Comparison of ENCODE assay signal across 10 mouse cellular contexts in the genomic region with DNA sequence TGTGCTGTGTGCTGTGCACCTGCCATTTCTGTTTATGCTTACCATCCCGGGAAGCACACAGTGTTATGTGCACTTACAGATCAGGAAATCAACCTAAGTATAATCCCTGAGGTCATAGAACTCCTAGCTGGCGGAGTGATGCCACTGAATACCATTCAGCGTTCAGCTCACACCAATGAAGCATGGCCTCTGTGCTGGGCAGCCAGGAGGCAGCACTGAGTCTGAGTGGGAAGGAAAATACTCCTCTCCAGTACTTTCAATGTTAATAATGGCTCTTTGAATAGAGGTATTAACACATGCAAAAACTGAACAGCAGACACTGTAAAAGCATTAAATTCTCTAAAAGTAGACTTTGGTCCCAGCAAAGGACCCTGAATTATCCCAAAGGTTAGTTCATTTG.
DNase-seq lines count a peak whose midpoint lies in the region; ATAC-seq and TF ChIP-seq lines count a peak whose summit lies in the region.
"Had no signal": no experiment of that assay in that cellular context is flagged by ENCODE, and none has a peak within 500 bp of the region (broad histone marks: within the 10 kb centered on the region; RNA-seq: fewer than 3 reads in every experiment).

No protein-coding gene starts in this region.

- H3K4me2 ChIP-seq in hindbrain, postnatal 0 days (ENCODE audit: low read depth, low read length) = no peak overlapping the region
- no peak overlapping the region for H3K4me2 ChIP-seq in hindbrain, embryonic 13.5 days
- H3K4me2 ChIP-seq in midbrain, embryonic 14.5 days (ENCODE audit: low read length) = no peak overlapping the region
- H3K4me2 ChIP-seq in midbrain, embryonic 13.5 days (replicated peaks) = no peak overlapping the region
- no peak overlapping the region for H3K4me2 ChIP-seq in forebrain, embryonic 11.5 days (ENCODE audit: low read depth, low read length, severe bottlenecking)
- H3K4me2 ChIP-seq in hindbrain, embryonic 11.5 days (replicated peaks; ENCODE audit: low read depth, low read length) = no peak overlapping the region

- DNase-seq in hindbrain, postnatal 0 days (ENCODE audit: low spot score) = no peak
- DNase-seq in midbrain, embryonic 14.5 days = peak; percentile 19
- DNase-seq in retina, postnatal 1 day = peak; percentile 36
- no peak for DNase-seq in forebrain, embryonic 11.5 days (ENCODE audit: low spot score)
- DNase-seq in hindbrain, embryonic 11.5 days (ENCODE audit: low spot score) = no peak
- DNase-seq: heart, postnatal 4 days had no signal

- peaks cover 8% of the 10 kb centered on the region; the same call in 1 of the 2 replicates for H3K4me1 ChIP-seq in hindbrain, postnatal 0 days (ENCODE audit: insufficient read depth, low read length)
- H3K4me1 ChIP-seq in hindbrain, embryonic 13.5 days (replicated peaks) = peaks cover 21% of the 10 kb centered on the region
- H3K4me1 ChIP-seq in midbrain, embryonic 14.5 days (ENCODE audit: control insufficient read depth, insufficient read depth, low read length) = peaks cover 18% of the 10 kb centered on the region
- H3K4me1 ChIP-seq in midbrain, embryonic 13.5 days (replicated peaks) = peaks cover 22% of the 10 kb centered on the region
- no peaks in the 10 kb centered on the region for H3K4me1 ChIP-seq in bone marrow macrophage, adult 2 months (ENCODE audit: control insufficient read depth, insufficient read depth, low read length)
- H3K4me1 ChIP-seq in forebrain, embryonic 11.5 days (replicated peaks; ENCODE audit: control insufficient read depth, insufficient read depth, low read length) = no peaks in the 10 kb centered on the region
- H3K4me1 ChIP-seq in hindbrain, embryonic 11.5 days (replicated peaks; ENCODE audit: control insufficient read depth, insufficient read depth, low read length) = no peaks in the 10 kb centered on the region

- no peaks in the 10 kb centered on the region for H3K36me3 ChIP-seq in hindbrain, postnatal 0 days (ENCODE audit: insufficient read depth, low read length)
- H3K36me3 ChIP-seq in hindbrain, embryonic 13.5 days = no peaks in the 10 kb centered on the region
- H3K36me3 ChIP-seq in midbrain, embryonic 14.5 days (ENCODE audit: control insufficient read depth, insufficient read depth, low read length) = no peaks in the 10 kb centered on the region
- no peaks in the 10 kb centered on the region for H3K36me3 ChIP-seq in midbrain, embryonic 13.5 days
- no peaks in the 10 kb centered on the region for H3K36me3 ChIP-seq in forebrain, embryonic 11.5 days (ENCODE audit: control insufficient read depth, insufficient read depth, low read length)
- H3K36me3 ChIP-seq in hindbrain, embryonic 11.5 days (ENCODE audit: control insufficient read depth, insufficient read depth, low read length) = no peaks in the 10 kb centered on the region

- no peak overlapping the region for H3K4me3 ChIP-seq in hindbrain, postnatal 0 days (ENCODE audit: low read length)
- no peak overlapping the region for H3K4me3 ChIP-seq in hindbrain, embryonic 13.5 days
- H3K4me3 ChIP-seq in midbrain, embryonic 14.5 days (replicated peaks; ENCODE audit: low read depth, low read length) = no peak overlapping the region
- H3K4me3 ChIP-seq in midbrain, embryonic 13.5 days (replicated peaks) = no peak overlapping the region
- H3K4me3 ChIP-seq in bone marrow macrophage, adult 2 months (ENCODE audit: insufficient read depth, low read length) = no peak overlapping the region
- H3K4me3 ChIP-seq in forebrain, embryonic 11.5 days (ENCODE audit: low read depth, low read length) = no peak overlapping the region
- no peak overlapping the region for H3K4me3 ChIP-seq in hindbrain, embryonic 11.5 days (ENCODE audit: low read depth, low read length)

- TF ChIP-seq CTCF in hindbrain, postnatal 0 days (IDR thresholded peaks at IDR 0.05; ENCODE audit: low read depth) = peak; percentile 58
- TF ChIP-seq CTCF in bone marrow macrophage, adult 2 months (IDR thresholded peaks at IDR 0.05; ENCODE audit: low read depth, low read length) = peak; percentile 14; the same call in 1 of the 2 replicates

- TF ChIP-seq POLR2A in bone marrow macrophage, adult 2 months (IDR thresholded peaks at IDR 0.05; ENCODE audit: borderline replicate concordance, low read depth, low read length) = no peak

- H3K27ac ChIP-seq in hindbrain, postnatal 0 days = no peak overlapping the region
- no peak overlapping the region for H3K27ac ChIP-seq in hindbrain, embryonic 13.5 days
- no peak overlapping the region for H3K27ac ChIP-seq in midbrain, embryonic 14.5 days (replicated peaks; ENCODE audit: low read depth, low read length)
- H3K27ac ChIP-seq in midbrain, embryonic 13.5 days = no peak overlapping the region
- H3K27ac ChIP-seq in bone marrow macrophage, adult 2 months (ENCODE audit: insufficient read depth, low read depth, low read length) = no peak overlapping the region
- no peak overlapping the region for H3K27ac ChIP-seq in forebrain, embryonic 11.5 days (ENCODE audit: low read depth, low read length)
- H3K27ac ChIP-seq in hindbrain, embryonic 11.5 days (ENCODE audit: low read depth, low read length) = no peak overlapping the region

- no peak for ATAC-seq in hindbrain, postnatal 0 days
- ATAC-seq in hindbrain, embryonic 13.5 days (ENCODE audit: low FRiP score) = no peak
- no peak for ATAC-seq in midbrain, embryonic 14.5 days (ENCODE audit: low FRiP score, low TSS enrichment)
- ATAC-seq in midbrain, embryonic 13.5 days = no peak
- ATAC-seq in forebrain, embryonic 11.5 days (replicated peaks; ENCODE audit: low FRiP score) = no peak
- ATAC-seq in hindbrain, embryonic 11.5 days (ENCODE audit: low FRiP score) = no peak
- ATAC-seq: activated CD4-positive, CD25-positive, alpha-beta regulatory T cell, adult 4 months had no signal

- no peaks in the 10 kb centered on the region for H3K27me3 ChIP-seq in hindbrain, postnatal 0 days (ENCODE audit: insufficient read depth, low read length)
- no peaks in the 10 kb centered on the region for H3K27me3 ChIP-seq in hindbrain, embryonic 13.5 days
- no peaks in the 10 kb centered on the region for H3K27me3 ChIP-seq in midbrain, embryonic 14.5 days (ENCODE audit: control insufficient read depth, insufficient read depth, low read length)
- no peaks in the 10 kb centered on the region for H3K27me3 ChIP-seq in midbrain, embryonic 13.5 days
- no peaks in the 10 kb centered on the region for H3K27me3 ChIP-seq in forebrain, embryonic 11.5 days (ENCODE audit: control insufficient read depth, insufficient read depth, low read length)
- no peaks in the 10 kb centered on the region for H3K27me3 ChIP-seq in hindbrain, embryonic 11.5 days (ENCODE audit: control insufficient read depth, insufficient read depth, low read length)

- whole genome bisulfite sequencing in hindbrain, postnatal 0 days = 65% methylated on average over 3 of the region's 3 CpGs
- 73% methylated on average over 3 of the region's 3 CpGs for WGBS in hindbrain, embryonic 13.5 days
- WGBS in midbrain, embryonic 14.5 days = 64% methylated on average over 3 of the region's 3 CpGs
- 65% methylated on average over 3 of the region's 3 CpGs for WGBS in midbrain, embryonic 13.5 days
- 70% methylated on average over 3 of the region's 3 CpGs for WGBS in forebrain, embryonic 11.5 days
- 62% methylated on average over 3 of the region's 3 CpGs for WGBS in hindbrain, embryonic 11.5 days

- H3K9me3 ChIP-seq in hindbrain, postnatal 0 days (ENCODE audit: low read length) = no peaks in the 10 kb centered on the region
- H3K9me3 ChIP-seq in hindbrain, embryonic 13.5 days = no peaks in the 10 kb centered on the region
- no peaks in the 10 kb centered on the region for H3K9me3 ChIP-seq in midbrain, embryonic 14.5 days (ENCODE audit: control insufficient read depth, low read length)
- no peaks in the 10 kb centered on the region for H3K9me3 ChIP-seq in midbrain, embryonic 13.5 days
- no peaks in the 10 kb centered on the region for H3K9me3 ChIP-seq in forebrain, embryonic 11.5 days (ENCODE audit: control insufficient read depth, low read length)
- H3K9me3 ChIP-seq in hindbrain, embryonic 11.5 days (ENCODE audit: control insufficient read depth, low read length) = no peaks in the 10 kb centered on the region

- no peak overlapping the region for H3K9ac ChIP-seq in hindbrain, postnatal 0 days (replicated peaks; ENCODE audit: low read length)
- no peak overlapping the region for H3K9ac ChIP-seq in hindbrain, embryonic 13.5 days
- no peak overlapping the region for H3K9ac ChIP-seq in midbrain, embryonic 14.5 days (replicated peaks; ENCODE audit: low read length)
- no peak overlapping the region for H3K9ac ChIP-seq in midbrain, embryonic 13.5 days (replicated peaks)
- H3K9ac ChIP-seq in forebrain, embryonic 11.5 days (ENCODE audit: low read length) = no peak overlapping the region
- no peak overlapping the region for H3K9ac ChIP-seq in hindbrain, embryonic 11.5 days (ENCODE audit: low read depth, low read length)

Comparison
In these comparisons a context has a peak if more than half of its experiments do, and no peak if none do; other contexts are left out.
1. DNase-seq: peak in midbrain, embryonic 14.5 days (single experiment) and retina, postnatal 1 day (single experiment); none in hindbrain, postnatal 0 days (single experiment), forebrain, embryonic 11.5 days (single experiment) and hindbrain, embryonic 11.5 days (single experiment).